Mouse (Mus musculus): ENCODE data around the gene Lamb3.

DNA sequence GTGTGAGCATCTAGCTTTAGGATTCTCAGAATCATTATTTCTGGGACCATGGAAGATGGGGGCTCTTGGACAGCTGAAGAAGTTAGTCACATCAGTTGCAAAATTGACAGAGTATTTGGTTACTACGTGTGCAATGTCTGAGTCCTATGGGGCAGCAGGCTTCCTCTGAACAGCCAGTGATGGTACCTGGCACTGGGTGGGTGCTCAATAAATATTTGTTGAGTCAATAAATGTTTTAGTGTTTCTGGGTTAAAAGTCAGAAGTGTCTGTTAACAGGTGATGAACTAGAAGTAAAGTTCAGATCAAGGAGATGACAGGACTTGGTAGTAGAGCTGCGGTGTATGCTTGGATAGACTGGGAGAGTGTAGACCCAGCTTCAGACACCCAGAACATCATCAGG is 80.1 kb downstream of the Lamb3 start:
- no peak for TF ChIP-seq POLR2A (IDR thresholded peaks at IDR 0.05; ENCODE audit: insufficient read depth, low read depth, low read length)
- no peak for TF ChIP-seq CTCF (IDR thresholded peaks at IDR 0.05; ENCODE audit: insufficient read depth, low read depth, low read length)

Measured in olfactory bulb, adult 2 months (tissue).